Mouse (Mus musculus) left cerebral cortex, adult 9 months (tissue): ENCODE results near the gene Smarca2.
"Not testable (repeated sequence)": the region's sequence is repeated elsewhere in the genome, so short reads cannot be mapped to it uniquely, and the experiment has no call there.

Experiments
- DNase-seq, 2 experiments: peaks; one replicate each; pipeline ENCODE4 v3.0.0; 2022; ENCODE audit warnings: low spot score in 2 of 2

Smarca2 gene

GRCm38 (mm10) chr19:26616271-26616670 lies 11.4 kb downstream of the Smarca2 start:
- no peak for DNase-seq

DNA sequence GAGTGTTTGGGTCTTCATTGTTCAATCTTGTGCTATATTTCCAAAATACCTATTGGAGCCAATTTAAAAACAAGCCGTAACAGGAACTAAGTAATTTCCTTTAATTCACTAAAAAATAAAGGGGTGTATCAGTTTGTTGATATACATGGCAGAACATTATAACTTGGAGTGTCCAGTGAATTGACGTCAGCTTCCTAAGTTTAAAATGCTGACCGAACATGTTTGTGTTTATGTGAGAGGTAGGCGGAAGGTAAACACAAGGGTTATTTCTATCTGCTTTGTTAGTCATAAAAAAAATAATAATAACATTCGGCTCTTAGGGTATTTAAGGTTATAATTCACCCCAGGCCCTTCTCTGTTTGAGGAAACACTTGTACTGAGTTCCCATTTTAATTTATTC lies 12.4 kb downstream of the Smarca2 start:
- DNase-seq, result no peak

DNA sequence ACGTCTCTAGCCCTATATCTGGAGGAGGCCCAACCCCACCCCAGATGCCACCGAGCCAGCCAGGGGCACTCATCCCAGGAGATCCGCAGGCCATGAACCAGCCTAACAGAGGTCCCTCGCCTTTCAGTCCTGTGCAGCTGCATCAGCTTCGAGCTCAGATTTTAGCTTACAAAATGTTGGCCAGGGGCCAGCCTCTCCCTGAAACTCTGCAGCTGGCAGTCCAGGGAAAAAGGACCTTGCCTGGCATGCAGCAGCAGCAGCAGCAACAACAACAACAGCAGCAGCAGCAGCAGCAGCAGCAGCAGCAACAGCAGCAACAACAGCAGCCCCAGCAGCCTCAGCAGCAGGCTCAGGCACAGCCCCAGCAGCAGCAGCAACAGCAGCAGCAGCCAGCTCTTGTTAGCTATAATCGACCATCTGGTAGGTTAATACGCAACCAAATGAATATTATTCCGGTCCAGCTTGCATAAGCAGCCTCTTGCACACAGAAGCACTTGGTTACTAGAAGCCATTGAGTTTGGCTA lies 25.9 kb downstream of the Smarca2 start:
- DNase-seq, result peak in 1 of 2 experiments; percentile 37

- no peak for DNase-seq
These were observed 27.4 kb downstream of the Smarca2 start for GRCm38 (mm10) chr19:26632228-26632627.

DNA sequence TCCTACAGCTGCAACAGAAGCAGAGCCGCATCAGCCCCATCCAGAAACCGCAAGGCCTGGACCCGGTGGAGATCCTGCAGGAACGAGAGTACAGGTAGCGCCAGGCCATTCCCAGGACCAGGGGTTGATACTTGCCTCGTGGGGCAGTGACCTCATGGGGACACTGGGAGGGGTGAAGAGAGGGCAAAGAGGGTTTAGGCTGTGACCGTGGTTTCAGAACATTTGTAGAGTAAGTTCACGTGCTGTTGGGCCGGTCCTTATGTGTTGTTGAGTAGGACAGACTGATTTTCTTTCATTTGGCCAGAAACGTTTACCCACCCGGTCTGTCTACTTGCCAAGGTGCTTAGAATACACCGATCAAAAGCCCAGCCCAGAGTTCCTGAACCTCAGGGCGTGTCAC lies 35.7 kb downstream of the Smarca2 start:
- no peak for DNase-seq

GRCm38 (mm10) chr19:26641269-26641668 lies 36.4 kb downstream of the Smarca2 start:
- DNase-seq, result no peak

DNA sequence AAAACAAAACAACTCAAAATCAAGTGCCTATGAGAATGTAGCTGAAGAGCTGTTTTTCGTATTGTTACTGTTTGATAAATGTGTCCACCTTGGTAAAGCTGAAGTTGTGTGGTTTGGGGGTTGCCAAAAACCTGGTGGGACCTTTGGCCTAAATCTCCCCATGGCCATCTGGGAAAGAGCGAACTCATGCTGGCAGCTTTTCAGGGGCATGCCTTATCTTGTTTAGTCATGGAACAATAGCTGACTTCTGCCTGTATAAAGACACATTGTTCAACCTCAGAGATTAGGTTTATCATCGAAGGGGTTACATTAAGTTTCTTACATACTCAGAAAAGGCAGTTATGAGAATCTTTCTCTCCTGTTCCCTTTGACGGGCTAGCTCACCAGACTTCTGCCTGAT lies 38.2 kb downstream of the Smarca2 start:
- DNase-seq, result no peak

DNA sequence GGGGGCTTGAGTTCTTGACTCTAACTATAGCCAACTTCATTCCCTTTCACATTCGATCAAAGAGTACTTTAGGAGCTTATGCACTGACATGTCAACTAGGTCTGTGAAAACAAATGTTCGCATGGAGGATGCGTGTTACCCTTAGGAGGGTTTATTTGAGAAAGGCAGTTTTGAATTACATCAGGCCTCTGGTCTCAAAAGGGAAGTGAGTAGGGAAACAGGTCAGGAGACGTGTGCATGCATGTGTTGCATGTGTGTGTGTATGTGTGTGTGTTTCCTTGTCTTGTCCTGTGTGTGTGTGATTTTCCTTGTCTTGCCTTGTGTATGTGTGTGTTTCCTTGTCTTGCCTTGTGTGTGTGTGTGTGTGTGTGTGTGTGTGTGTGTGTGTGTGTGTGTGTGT lies 39.1 kb downstream of the Smarca2 start:
- DNase-seq, result no peak

GRCm38 (mm10) chr19:26645016-26645415 lies 40.2 kb downstream of the Smarca2 start:
- no peak for DNase-seq

DNA sequence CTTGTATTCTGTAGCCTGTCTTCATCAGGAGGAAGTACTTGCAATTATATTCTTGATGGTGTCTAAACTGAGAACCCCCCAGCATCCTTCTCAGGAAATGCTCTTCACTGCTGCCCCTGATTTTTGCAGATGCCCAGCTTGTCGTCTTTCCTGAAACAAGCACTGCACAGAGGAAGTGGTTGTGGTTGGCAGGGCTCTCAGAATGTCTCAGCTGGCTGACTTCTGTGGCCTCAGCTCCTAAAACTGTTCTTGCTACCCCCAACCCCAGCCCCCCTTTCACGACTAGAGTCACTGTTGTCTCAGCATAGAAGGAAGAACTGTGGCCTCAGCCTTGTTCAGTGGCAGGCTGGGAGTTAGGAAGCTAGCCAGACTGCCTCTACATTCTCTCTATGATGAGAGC lies 41.3 kb downstream of the Smarca2 start:
- DNase-seq, result no peak

DNA sequence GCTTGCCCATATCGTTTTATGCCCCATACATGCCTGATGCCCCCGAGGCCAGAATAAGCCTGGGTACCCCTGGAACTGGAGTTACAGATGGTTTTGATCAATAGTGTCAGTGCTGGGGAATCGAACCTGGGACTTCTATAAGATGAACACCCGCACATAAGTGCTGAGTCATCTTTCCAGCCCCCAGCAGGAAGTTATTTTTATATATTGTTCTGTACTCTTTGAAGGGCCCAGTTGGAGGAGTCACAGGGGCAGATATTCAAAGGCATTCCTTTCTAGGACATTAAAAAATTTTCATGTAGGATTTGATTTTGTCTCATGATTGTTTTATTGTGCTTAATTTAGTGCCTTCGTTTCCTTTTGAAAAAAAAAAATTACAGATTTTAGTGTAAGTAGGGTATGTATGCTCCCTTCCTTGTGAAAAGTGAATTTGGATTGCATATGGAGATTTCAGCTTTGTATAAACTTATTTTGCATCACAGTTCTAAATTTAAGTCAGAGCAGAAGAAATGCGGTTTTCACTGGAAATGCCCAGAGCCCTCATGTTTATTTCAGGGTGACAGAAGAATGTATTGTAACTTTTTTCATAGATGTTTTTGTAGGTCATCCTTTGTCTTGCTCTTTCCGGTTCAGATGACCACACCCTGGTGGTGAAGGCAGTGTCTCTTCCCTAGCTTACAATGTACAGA lies 45.9 kb downstream of the Smarca2 start:
- DNase-seq, result no peak

DNA sequence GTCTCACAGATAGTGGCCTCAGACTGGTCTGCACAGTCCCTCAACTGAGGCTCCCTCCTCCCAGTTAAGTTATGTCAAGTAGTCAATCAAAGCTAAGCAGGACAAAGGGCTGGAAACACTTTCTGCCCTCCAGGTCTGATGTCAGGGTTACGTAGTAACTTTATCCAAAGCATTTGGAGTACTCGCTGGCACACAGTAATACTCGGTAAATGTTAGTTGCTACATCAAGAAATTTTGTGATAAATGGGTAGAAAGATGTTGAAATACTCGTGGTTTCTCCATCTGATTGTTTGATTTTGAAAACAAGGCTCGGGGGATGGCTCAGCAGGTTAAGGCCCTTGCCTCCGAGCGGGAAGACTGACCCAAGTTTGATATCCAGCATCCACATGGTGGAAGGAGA lies 53.5 kb downstream of the Smarca2 start:
- DNase-seq, result no peak

- no peak for DNase-seq
These were observed 55.1 kb downstream of the Smarca2 start for GRCm38 (mm10) chr19:26659976-26660375.

DNA sequence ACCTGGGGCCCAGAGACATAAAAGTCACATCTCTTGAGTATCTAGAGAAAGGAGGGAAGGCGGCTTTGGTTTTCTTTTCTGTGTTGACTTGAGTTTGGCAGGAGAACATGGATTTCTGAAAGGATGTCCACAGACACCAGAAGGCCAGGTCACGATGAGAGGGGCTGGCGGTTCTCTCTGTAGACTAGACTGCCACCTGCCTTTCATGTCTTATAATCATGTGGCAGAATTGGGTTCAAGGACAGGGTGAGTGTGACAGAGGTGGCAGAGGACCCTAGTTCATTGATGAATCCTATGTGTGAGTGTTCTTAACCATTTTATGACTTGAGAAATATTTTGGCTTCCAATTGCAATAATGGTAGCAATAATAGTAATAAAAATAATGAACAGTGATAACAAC lies 56.3 kb downstream of the Smarca2 start:
- DNase-seq, result no peak

DNA sequence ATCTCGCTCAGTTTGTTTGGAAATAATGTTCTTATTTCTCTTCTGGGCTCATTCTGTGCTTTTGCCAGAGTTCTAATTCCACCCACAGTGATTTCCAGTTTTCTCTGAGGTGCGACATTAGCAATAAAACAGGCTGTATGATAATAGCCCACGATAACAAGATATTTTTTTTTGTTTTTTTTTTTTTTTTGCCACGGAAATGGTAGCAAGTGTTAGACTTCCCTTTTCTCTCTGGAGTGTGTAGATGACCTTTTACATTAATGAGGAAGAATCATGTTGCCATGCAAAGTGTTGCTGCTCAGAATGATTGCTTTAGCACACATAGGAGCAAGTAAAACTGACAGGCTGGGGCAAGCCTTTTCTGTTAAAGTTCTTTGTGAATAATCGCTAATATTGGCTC lies 61.5 kb downstream of the Smarca2 start:
- no peak for DNase-seq

GRCm38 (mm10) chr19:26670089-26670488 lies 65.2 kb downstream of the Smarca2 start:
- no peak for DNase-seq

DNA sequence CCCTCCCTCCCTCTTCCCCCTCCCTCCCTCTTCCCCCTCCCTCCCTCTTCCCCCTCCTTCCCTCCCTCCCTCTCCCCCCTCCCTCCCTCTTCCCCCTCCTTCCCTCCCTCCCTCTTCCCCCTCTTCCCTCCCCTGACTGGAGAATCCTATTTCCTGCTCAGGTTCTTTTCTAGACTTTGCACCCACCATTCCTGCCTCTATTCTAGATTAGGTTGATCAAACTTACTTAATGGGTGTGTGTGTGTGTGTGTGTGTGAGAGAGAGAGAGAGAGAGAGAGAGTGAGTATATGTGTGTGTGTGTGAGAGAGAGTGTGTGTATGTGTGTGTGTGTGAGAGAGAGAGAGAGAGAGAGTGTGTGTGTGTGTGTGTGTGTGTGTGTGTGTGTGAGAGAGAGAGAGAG lies 66.6 kb downstream of the Smarca2 start:
- not testable (repeated sequence) for DNase-seq

DNA sequence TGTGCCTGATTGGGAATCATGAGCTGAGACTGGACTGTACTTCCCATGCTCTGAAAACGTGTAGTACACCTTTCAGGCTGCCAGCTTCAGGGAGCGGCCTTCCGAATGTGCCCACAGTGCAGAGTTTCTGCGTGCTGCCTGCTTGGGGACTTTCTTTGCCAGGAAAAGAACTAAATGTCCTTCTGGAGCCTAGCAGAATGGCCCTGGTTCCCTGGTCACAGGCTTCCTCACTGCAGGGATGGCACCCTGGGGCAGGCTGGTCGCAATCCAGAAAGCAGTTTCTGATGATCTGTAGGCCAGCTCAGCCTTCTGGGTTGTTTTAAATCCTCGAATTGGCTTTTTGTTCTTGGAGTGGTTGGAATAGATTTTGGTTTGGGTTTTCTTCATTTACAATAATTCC lies 71.1 kb downstream of the Smarca2 start:
- DNase-seq, result no peak

GRCm38 (mm10) chr19:26678543-26678942 lies 73.7 kb downstream of the Smarca2 start:
- no peak for DNase-seq

- DNase-seq, result no peak
These were observed 74.8 kb downstream of the Smarca2 start for GRCm38 (mm10) chr19:26679674-26680073.

DNA sequence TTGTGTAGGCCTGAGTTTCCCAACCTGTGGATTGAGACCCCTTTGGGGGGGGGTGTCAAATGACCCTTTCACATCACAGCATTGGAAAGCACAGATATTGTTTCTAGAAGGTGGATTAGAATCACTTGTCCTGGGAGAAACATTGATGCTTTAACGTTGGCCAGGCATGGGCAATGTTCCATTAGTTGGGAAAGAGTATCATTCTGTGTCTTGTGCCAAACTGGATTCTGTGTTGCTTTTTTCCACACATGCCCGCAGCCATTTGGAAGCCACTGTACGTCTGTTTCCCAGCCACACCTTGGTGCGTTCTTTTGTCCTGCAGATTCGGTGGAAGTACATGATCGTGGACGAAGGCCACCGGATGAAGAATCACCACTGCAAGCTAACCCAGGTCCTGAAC lies 76.7 kb downstream of the Smarca2 start:
- DNase-seq, result no peak

GRCm38 (mm10) chr19:26682130-26682529 lies 77.3 kb downstream of the Smarca2 start:
- no peak for DNase-seq

DNA sequence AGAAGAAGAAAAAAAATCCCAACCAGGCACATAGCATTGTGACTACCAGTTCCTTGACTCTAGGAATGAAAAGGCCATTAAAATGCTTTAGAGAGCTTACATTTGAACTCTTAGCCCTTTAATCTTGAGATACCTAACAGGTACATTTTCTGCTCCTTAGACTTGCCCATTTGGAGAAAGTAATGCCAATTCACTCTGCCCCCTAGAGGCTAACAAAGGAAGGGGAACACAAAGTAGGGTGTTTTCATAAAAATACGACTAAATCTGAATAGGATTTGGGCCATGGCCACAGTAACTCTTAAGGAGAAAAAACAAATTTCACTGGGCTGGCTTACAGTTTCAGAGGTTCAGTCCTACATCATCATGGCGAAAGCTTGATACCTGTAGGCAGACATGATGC lies 77.9 kb downstream of the Smarca2 start:
- no peak for DNase-seq

DNA sequence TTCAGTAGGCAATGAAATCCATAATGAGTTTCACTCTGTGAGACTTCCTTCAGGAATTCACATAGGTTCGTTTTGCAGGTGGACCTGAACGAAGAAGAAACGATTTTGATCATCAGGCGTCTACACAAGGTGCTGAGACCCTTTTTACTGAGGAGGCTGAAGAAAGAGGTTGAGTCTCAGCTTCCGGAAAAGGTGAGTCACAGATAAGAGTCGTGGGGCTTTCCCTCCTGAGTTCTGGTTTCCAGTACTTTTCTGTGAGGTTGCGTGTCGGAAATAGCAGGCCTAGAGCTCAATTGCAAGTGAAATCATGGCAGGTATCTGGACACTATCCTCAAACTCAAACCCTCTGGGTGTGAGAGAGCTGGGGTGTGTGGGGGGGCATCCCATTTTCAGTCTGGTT lies 78.9 kb downstream of the Smarca2 start:
- no peak for DNase-seq
